Mouse (Mus musculus) lung, embryonic 14.5 days (tissue): Measurements from ENCODE around the gene Adamts8. TPM values are rescaled to one million over a fixed set of nuclear protein-coding genes. Genes with fewer than 3 reads are reported as not detected.
A peak's percentile ranks its signal among the peaks of the same experiment; 100 is the strongest.

Experiments
- ATAC-seq: fragments of 200-750 bp; cut with Nextera tagmentation; 2 replicates; pipeline ENCODE4 v1.8.0; 2017; ENCODE audit warnings: mild to moderate bottlenecking, moderate TSS enrichment, moderate library complexity; ENCODE audit not compliant: insufficient read depth
- DNase-seq: peaks from one replicate; pipeline ENCODE4 v3.0.0-alpha.2; 2015
- H3K27ac ChIP-seq: fragments of 300-500 bp; sonication (generic); 2 replicates; pipeline ENCODE4 v1.5.1; 2014; ENCODE audit warnings: low read depth, mild to moderate bottlenecking, moderate library complexity
- H3K27me3 ChIP-seq: fragments of 300-500 bp; sonication (generic); 2 replicates; pipeline ENCODE4 v1.6.1; 2014; ENCODE audit warnings: low read length, control low read depth; ENCODE audit not compliant: insufficient read depth
- H3K36me3 ChIP-seq: fragments of 300-500 bp; sonication (generic); 2 replicates; pipeline ENCODE4 v1.6.1; 2014; ENCODE audit warnings: control low read depth; ENCODE audit not compliant: insufficient read depth
- H3K4me1 ChIP-seq: fragments of 300-500 bp; sonication (generic); 2 replicates; pipeline ENCODE4 v1.6.1; 2014; ENCODE audit warnings: antibody characterized with exemption, control low read depth; ENCODE audit not compliant: insufficient read depth
- H3K4me2 ChIP-seq: fragments of 300-500 bp; sonication (generic); 2 replicates; pipeline ENCODE4 v1.6.1; 2014; ENCODE audit warnings: mild to moderate bottlenecking
- H3K4me3 ChIP-seq: fragments of 300-500 bp; sonication (generic); 2 replicates; pipeline ENCODE4 v1.5.1; 2014; ENCODE audit warnings: low read depth, low read length
- H3K9ac ChIP-seq: fragments of 300-500 bp; sonication (generic); 2 replicates; pipeline ENCODE4 v1.6.1; 2014
- H3K9me3 ChIP-seq: fragments of 300-500 bp; sonication (generic); 2 replicates; pipeline ENCODE4 v1.6.1; 2016; ENCODE audit warnings: low read depth, low read length, control low read depth
- CTCF ChIP-seq: IDR thresholded peaks from 2 replicates; pipeline ENCODE4 v1.5.1; 2016; ENCODE audit warnings: antibody characterized with exemption, low read depth
- WGBS: fragments of 180-500 bp; shearing (Covaris S2); extraction: QIAGEN DNeasy Blood & Tissue Kit; methylation state at CpG from one replicate; pipeline ENCODE4 v1.1.7; 2014; 5-methylcytosine and 5-hydroxymethylcytosine counted together
- polyA plus RNA-seq: library from polyadenylated mRNA; unstranded; fragments of >200 nt; fragmentation: Nextera tagmentation; extraction: Ambion mirVana; gene quantifications from 2 replicates; pipeline ENCODE4 v1.2.1, GENCODE M21; 2014

Adamts8 gene
- polyA plus RNA-seq, 1 experiment from 2014 or later, result 2.0 TPM

DNA sequence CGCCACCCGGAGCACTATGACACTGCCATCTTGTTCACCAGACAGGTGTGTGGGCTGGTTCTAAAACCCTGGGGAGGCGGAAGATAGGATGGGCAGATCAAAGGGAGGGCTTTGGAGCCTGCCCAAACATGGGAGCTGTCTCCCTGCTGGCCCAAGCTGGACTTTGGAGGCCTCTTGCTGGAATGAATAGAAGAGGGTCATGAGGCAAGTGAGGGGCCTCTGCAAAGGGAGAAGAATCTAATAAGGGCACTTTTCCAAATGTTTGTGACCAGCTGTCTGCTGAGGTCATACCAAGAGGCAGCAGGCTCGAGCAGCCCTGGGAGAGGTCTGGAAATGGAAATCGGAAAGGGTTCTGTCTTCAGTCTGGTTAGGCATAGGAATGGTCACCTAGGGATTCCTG lies 9.1 kb downstream of the Adamts8 start:
- TF ChIP-seq CTCF, result no peak
- H3K36me3 ChIP-seq, result no peaks in the 10 kb centered on the region
- no peaks in the 10 kb centered on the region for H3K9me3 ChIP-seq
- H3K4me1 ChIP-seq, result peaks cover 4% of the 10 kb centered on the region; the same call in 1 of the 2 replicates
- no peak overlapping the region for H3K4me3 ChIP-seq
- 72% methylated on average over 5 of the region's 5 CpGs for WGBS
- H3K27ac ChIP-seq, result no peak overlapping the region
- no peak overlapping the region for H3K9ac ChIP-seq
- 0 out of 2 replicates have a peak, but pooled peaks have one; percentile 5 for ATAC-seq
- H3K27me3 ChIP-seq, result peaks cover 5% of the 10 kb centered on the region; the same call in 1 of the 2 replicates
- H3K4me2 ChIP-seq, result no peak overlapping the region
- peak; percentile 60 for DNase-seq

DNA sequence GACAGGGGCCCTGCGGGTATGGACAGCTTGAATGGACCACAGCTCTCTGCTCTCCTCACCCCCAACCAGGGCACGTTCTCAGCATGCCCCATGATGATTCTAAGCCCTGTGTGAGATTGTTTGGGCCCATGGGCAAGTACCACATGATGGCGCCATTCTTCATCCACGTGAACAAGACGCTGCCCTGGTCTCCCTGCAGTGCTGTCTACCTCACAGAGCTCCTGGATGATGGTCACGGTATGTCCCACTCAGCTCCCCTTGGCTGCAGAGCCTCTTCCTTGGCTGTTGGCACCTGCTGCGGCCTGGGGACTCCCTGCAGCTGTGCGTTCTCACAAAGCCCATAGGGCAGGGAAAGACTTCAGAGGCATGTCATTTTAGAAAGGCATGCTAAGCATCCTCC lies 10.9 kb downstream of the Adamts8 start:
- H3K9ac ChIP-seq, result no peak overlapping the region
- peaks cover 4% of the 10 kb centered on the region; the same call in 1 of the 2 replicates for H3K4me1 ChIP-seq
- no peak overlapping the region for H3K4me2 ChIP-seq
- ATAC-seq, result no peak
- WGBS, result 53% methylated on average over 8 of the region's 8 CpGs
- H3K27ac ChIP-seq, result no peak overlapping the region
- no peaks in the 10 kb centered on the region for H3K9me3 ChIP-seq
- no peaks in the 10 kb centered on the region for H3K36me3 ChIP-seq
- no peak for DNase-seq
- H3K27me3 ChIP-seq, result no peaks in the 10 kb centered on the region
- peak; percentile 39 for TF ChIP-seq CTCF
- H3K4me3 ChIP-seq, result no peak overlapping the region

DNA sequence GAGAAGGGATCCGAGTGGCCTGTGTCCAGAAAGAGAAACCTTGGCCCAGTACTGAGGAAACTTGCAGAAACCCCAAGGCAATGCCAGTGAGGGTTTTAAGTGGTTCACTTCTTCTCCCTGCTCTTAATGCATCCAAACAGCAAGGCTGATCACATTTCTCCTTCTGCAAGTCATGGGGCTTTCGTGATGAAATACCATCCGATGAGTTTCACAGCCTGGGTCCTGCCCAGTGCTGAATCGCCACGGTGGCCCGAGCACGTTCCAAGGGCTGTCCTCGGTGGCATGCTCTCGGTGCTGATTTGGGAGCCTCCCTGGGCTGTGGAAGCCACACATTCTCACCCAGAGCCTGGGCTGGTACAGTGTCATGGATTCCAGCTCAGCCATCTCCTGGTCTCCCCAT lies 12.9 kb downstream of the Adamts8 start:
- no peaks in the 10 kb centered on the region for H3K36me3 ChIP-seq
- H3K4me2 ChIP-seq, result no peak overlapping the region
- 79% methylated on average over 9 of the region's 9 CpGs for WGBS
- no peak overlapping the region for H3K9ac ChIP-seq
- H3K4me3 ChIP-seq, result no peak overlapping the region
- no peak for DNase-seq
- peaks cover 2% of the 10 kb centered on the region; the same call in 1 of the 2 replicates for H3K4me1 ChIP-seq
- no peaks in the 10 kb centered on the region for H3K9me3 ChIP-seq
- ATAC-seq, result no peak
- no peak for TF ChIP-seq CTCF
- no peaks in the 10 kb centered on the region for H3K27me3 ChIP-seq
- H3K27ac ChIP-seq, result no peak overlapping the region

DNA sequence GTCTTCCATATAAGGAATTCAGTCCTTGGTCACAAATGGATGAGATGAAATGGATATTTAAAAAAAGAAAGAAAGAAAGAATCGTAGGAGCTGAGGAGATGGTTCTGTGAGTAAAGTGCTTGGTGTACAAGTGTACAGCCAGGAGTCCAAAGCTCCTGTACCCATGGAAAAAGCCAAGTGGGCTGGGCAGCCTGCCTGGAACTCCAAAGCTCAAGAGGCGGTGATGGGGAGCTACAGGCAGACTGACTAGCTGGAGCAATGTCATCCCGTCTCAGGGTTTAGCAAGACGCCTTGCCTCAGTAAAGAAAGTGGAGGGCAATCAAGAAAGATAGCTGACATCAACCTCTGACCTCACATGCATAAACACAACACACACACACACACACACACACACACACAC lies 21.4 kb downstream of the Adamts8 start:
- H3K9ac ChIP-seq, result no peak overlapping the region
- no peak for TF ChIP-seq CTCF
- DNase-seq, result no peak
- H3K27ac ChIP-seq, result no peak overlapping the region
- H3K36me3 ChIP-seq, result no peaks in the 10 kb centered on the region
- 74% methylated on average over 4 of the region's 4 CpGs for WGBS
- H3K4me2 ChIP-seq, result no peak overlapping the region
- ATAC-seq, result no peak
- no peaks in the 10 kb centered on the region for H3K4me1 ChIP-seq
- H3K27me3 ChIP-seq, result no peaks in the 10 kb centered on the region
- no peaks in the 10 kb centered on the region for H3K9me3 ChIP-seq
- no peak overlapping the region for H3K4me3 ChIP-seq

DNA sequence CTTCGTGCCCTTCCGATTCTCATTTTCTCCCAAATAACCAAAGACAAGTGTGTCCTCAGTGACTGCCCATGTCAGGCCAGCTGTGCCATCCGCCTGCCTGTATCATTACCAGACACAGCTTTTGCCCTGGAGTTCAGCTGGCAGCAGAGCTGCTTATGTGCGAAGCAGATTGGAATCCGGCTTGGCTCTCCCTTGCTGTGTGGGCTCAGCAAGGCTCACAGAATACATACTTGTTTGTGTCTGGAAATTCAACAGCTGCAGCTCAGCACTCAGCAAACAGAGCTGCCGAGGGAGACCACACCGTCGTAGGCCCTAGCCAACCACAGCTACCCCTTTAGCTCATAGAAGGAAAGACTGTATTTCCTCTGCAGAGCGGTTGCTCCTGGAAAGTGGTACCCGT lies 22.3 kb downstream of the Adamts8 start:
- Histone ChIP-seq H3K4me2 (no peak overlapping the region), H3K9ac (no peak overlapping the region), H3K4me3 (no peak overlapping the region), H3K36me3 (no peaks in the 10 kb centered on the region), H3K9me3 (no peaks in the 10 kb centered on the region), H3K4me1 (no peaks in the 10 kb centered on the region), H3K27me3 (no peaks in the 10 kb centered on the region), H3K27ac (peak overlapping the region; percentile 69)
- WGBS, result 49% methylated on average over 10 of the region's 10 CpGs
- TF ChIP-seq CTCF, result no peak
- DNase-seq (peak; percentile 68), ATAC-seq (peak; percentile 83)

DNA sequence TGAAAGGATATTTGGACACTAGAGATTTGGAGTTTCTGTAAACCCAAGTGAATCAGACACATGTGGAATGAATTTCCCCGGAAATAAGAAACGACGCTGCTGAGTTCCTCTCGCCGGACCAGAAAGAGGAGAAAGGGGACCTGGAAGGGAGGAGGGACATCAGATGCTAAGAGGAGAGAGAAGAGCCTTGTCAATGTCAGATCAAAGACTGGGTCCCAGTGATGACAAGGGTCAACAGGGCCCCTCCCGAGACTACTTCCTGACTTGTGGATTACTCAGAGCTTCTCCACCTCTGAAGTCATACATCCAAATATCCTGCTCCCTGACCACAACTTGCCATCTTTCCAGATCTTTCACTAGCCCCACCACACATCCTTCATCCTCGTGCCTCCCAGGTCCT lies 24.5 kb downstream of the Adamts8 start:
- H3K9me3 ChIP-seq, result no peaks in the 10 kb centered on the region
- DNase-seq (no peak), ATAC-seq (no peak)
- no peaks in the 10 kb centered on the region for H3K4me1 ChIP-seq
- no peak overlapping the region for H3K9ac ChIP-seq
- no peak overlapping the region for H3K27ac ChIP-seq
- no peaks in the 10 kb centered on the region for H3K36me3 ChIP-seq
- no peaks in the 10 kb centered on the region for H3K27me3 ChIP-seq
- H3K4me2 ChIP-seq, result no peak overlapping the region
- TF ChIP-seq CTCF, result no peak
- no peak overlapping the region for H3K4me3 ChIP-seq
- WGBS, result 31% methylated on average over 7 of the region's 7 CpGs

DNA sequence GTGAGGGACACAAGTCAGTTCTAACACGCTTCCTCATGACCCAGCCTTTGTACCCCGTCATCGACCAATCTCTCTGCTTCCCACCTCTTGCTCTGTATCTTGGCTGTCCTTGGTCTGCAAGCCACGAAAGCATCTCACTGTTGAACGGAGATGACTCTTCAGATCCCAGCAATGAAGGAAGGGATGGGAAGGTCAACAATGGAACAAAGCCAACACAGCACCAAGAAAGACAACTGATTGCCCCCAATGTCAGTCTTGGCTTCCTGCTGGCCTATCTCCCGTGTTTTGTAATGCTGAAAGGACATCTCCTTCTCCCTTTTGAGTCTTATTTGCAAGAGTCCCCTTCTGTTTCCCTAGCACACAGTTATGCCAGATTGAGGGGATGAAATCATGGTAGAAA lies 25.8 kb downstream of the Adamts8 start:
- Histone ChIP-seq H3K4me1 (no peaks in the 10 kb centered on the region), H3K9ac (no peak overlapping the region), H3K27ac (no peak overlapping the region), H3K36me3 (no peaks in the 10 kb centered on the region), H3K27me3 (no peaks in the 10 kb centered on the region), H3K4me3 (no peak overlapping the region), H3K4me2 (no peak overlapping the region), H3K9me3 (no peaks in the 10 kb centered on the region)
- ATAC-seq, result no peak
- WGBS, result 79% methylated on average over 6 of the region's 6 CpGs
- no peak for TF ChIP-seq CTCF
- DNase-seq, result no peak

DNA sequence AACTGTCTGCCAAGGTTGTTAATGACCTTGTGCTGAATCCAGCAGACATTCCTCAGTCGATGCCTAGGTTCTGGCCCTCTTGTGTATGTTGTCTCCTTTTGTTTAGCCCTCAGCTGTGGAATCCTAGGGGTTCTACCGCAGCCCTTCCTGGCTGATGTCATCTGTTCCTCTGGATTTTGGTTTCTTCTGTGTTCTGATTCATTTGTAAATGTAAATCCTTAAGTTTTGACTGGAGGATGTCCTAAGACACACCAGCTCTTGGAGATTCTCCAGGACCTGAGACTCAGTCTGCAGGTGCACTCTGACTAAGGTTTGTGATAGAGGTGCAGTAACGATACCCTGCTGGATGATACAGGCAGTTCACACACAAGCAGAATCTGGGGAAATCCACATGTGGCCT lies 27.6 kb downstream of the Adamts8 start:
- no peak overlapping the region for H3K4me3 ChIP-seq
- no peak overlapping the region for H3K27ac ChIP-seq
- ATAC-seq (no peak), DNase-seq (no peak)
- H3K9ac ChIP-seq, result no peak overlapping the region
- H3K27me3 ChIP-seq, result no peaks in the 10 kb centered on the region
- no peaks in the 10 kb centered on the region for H3K36me3 ChIP-seq
- H3K4me1 ChIP-seq, result no peaks in the 10 kb centered on the region
- no peak for TF ChIP-seq CTCF
- no peaks in the 10 kb centered on the region for H3K9me3 ChIP-seq
- WGBS, result 63% methylated on average over 3 of the region's 3 CpGs
- H3K4me2 ChIP-seq, result no peak overlapping the region
